Mouse (Mus musculus) hematopoietic multipotent progenitor cell, adult 10-12 weeks (in vitro differentiated cells): ENCODE measurements around the gene Ifnlr1. TPM values are rescaled to one million over a fixed set of nuclear protein-coding genes. Genes with fewer than 3 reads are reported as not detected.

Experiments
- polyA plus RNA-seq: library from polyadenylated mRNA; stranded (reverse); fragments of >175 nt; gene quantifications from 2 replicates; pipeline ENCODE4 v1.2.3, GENCODE M21; 2012; ENCODE audit warnings: low replicate concordance

Ifnlr1 gene
- polyA plus RNA-seq, result 0.56 and 1.1 TPM in 2 replicates

GRCm38 (mm10) chr4:135685906-135686567 lies at the start of gene Ifnlr1:
Gene Ifnlr1 (plus strand): TSS chr4:135686287.

DNA sequence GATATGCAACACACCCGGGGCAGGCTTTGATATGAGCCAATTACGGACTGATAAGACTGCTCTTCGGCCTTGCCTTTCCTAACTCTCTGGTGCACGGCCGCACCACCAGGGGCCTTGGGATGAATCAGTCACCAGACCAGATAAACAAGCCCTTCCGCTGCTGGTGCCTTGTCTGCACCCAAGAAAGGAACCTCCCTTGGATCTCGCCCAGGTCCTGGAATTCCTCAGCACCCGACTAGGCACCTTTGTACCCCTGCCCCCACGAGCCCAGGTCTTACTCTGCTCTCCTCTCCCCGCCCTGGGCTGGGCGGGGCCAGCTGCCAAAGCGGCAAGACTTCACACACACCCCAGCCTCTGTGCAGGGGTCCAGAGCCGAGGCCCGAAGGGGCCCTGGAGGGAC lies 41.7 kb downstream of the Ifnlr1 start, which contains the start of gene Il22ra1:
Gene Il22ra1 (plus strand): TSS at position 356 of the 400 bp plus-strand sequence.

Other genes starting within 250 kb of the Ifnlr1 start
- gene Stpg1, start 191.5 kb upstream of the Ifnlr1 start, polyA plus RNA-seq, result 0.18 and 0.90 TPM in 2 replicates
- gene Nipal3, start 191.2 kb upstream of the Ifnlr1 start, polyA plus RNA-seq, result 60.6 and 297 TPM in 2 replicates
- not detected in 2 replicates for gene Grhl3, start 112.7 kb upstream of the Ifnlr1 start, polyA plus RNA-seq
- 0.06 TPM in 1 of 2 replicates, not detected in the other for gene Il22ra1, start 41.9 kb downstream of the Ifnlr1 start, polyA plus RNA-seq
- gene Myom3, start 73.4 kb downstream of the Ifnlr1 start, polyA plus RNA-seq, result not detected in 2 replicates
- 162 and 193 TPM in 2 replicates for gene Srsf10, start 169.5 kb downstream of the Ifnlr1 start, polyA plus RNA-seq
- 6.4 and 21.7 TPM in 2 replicates for gene Pnrc2, start 187.6 kb downstream of the Ifnlr1 start, polyA plus RNA-seq
- 12.5 and 40.8 TPM in 2 replicates for gene Cnr2, start 209.1 kb downstream of the Ifnlr1 start, polyA plus RNA-seq
- gene Fuca1, start 234.4 kb downstream of the Ifnlr1 start, polyA plus RNA-seq, result 31.4 and 50.2 TPM in 2 replicates